Mouse (Mus musculus): ENCODE measurements around the gene Rbm5. TPM values are rescaled to one million over a fixed set of nuclear protein-coding genes. Genes with fewer than 3 reads are reported as not detected.

Rbm5 gene
- total RNA-seq, 2 experiments from 2014 or later = 74.1 to 76.9 TPM

- no peak for DNase-seq
- intact Hi-C loops (cut with DNase I) = loop anchor here (5.0 kb wide), 1 partner anchor 88 kb away; no protein-coding TSS in a partner anchor
Observed at GRCm38 (mm10) chr9:107735356-107736184, 35.2 kb downstream of the Rbm5 start.

GRCm38 (mm10) chr9:107734567-107734971 is 36.2 kb downstream of the Rbm5 start:
- no peak for DNase-seq
- intact Hi-C loops (cut with DNase I) = no loop called here

GRCm38 (mm10) chr9:107729709-107730108 is 41.1 kb downstream of the Rbm5 start:
- no peak for DNase-seq
- intact Hi-C loops (cut with DNase I) = no loop called here

DNA sequence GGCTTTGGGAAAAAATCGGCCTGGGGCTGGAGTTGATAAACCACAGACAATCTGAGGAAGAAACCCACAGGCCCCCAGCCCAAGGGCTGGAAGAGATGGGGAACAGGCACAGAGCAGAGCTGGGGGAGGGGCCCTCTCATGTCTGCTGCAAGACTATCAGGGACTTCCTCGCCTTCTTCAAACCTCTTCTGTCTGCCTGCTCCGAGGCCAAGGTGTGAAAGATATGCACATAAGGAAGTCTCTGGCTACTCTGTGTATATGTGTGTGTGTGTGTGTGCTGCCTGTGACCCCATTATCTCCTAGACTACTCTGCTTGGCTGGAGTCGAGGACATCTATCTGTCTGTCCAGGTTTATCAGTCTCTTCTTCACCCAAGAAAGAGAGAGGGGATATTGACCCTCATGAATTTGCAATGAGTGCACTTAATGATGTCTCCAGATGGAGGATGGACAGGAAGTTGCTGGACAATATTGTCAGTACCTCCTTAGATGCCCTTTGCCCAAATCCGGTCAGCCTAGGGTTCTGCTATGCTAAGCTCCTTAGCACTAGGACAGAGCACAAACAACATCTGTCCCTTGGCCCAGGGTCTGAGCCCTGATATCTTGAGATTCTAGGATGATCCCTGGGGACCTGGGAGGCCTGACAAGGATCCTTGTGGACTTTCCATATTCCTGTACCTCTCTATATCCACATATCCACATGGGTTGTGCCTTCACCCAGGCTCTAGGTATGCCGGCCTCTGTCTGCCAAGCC is 41.7 kb downstream of the Rbm5 start:
- DNase-seq = no peak
- intact Hi-C loops (cut with DNase I) = no loop called here

DNA sequence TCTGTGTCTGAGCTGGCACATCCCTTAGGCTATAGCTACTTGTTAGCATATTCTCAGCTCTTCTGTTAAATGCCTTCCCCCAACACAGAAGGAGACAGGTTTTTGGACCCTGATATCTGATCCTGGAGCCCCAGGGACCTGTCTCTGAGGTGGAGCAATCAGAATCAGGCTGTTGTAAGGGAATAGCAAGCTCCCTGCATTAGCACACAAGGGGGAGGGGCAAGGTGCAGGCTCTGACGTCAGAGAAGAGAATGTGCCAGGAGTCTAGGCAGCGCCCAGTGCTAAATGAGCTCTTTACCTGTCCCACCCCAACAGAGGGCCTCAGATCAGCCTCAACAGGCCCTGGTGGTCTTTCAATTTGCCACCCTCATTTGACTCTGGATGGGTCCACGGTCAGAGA is 43.8 kb downstream of the Rbm5 start:
- no peak for DNase-seq
- intact Hi-C loops (cut with DNase I) = no loop called here

DNA sequence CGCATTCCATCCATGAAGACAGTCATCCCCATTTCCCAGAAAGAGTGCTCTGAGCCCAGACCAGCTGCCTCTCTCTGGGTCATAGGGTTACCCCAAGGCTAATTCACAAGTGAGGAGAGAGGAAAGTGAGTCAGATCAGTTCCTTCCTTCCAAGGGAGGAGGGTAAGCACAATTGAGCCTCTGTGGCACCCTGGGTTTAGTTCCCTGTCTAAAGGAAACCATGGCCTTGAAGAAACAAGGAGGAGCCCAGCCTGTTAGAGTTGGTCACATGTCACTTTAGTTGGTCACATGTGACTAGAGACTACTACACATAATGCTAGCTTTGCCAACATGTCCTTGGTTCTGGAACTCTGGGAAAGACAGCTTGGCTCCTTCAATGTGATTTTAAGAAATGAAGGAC is 46.0 kb downstream of the Rbm5 start:
- intact Hi-C loops (cut with DNase I) = no loop called here
- no peak for DNase-seq

- intact Hi-C loops (cut with DNase I) = no loop called here
Observed at GRCm38 (mm10) chr9:107723794-107724531, 46.8 kb downstream of the Rbm5 start.

DNA sequence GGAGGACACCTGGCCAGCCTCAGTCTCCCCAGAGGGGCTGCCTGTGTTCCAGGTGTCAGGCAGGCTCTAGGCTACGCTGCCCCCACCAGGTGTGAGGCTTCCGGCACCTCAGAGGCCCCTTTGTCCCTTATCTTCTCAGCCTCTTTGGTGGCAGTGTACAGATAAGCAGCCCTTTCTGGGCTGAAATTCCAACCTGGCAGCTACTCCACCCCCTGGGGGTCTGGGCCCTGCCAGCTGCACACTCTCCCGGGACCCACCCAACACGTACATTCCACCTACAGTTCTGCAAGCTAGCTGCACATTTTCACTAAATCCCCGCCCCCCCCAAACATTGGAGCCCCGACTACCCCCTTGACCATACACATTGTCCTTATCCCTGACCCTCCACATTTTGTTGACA is 47.5 kb downstream of the Rbm5 start:
- intact Hi-C loops (cut with DNase I) = no loop called here
- no peak for DNase-seq

More at GRCm38 (mm10) chr9:107723794-107724531, 46.8 kb downstream of the Rbm5 start:
- peak; percentile 46 to 62 for DNase-seq

DNA sequence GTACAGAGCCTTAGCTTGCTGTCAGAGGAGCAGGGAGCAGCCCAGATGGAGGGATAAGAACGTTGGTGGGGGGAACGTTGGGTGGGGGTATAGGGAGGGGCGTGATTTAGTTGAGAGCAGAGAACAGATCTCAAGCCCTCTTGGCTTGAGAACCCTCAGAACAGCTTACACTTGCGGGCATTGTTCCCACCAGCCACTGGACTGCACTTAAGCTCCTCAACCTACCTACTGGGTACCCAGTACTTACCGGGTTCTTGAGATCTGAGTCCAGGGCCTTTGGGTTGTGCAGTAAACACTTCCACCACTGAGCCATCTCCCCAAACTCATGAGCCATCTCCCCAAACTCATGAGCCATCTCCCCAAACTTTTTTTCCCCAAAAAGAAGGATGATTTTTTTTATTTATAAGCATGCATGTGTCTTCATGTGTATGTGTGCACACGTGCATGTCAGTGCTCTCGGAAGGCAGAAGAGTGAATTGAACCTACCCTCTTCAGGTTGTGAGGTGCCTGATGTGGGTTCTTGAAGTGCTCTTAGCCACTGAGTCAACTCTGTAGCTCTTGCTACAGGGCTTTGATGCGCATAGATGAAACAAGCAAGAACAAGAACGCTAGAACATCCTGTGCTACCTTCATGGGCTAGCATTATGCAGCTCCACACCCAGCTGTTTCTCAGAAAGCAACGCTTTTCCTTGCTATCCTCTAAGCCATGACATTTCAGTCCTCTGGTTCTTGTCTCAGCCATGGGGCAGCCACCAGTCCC is 51.8 kb downstream of the Rbm5 start:
- no peak for DNase-seq
- intact Hi-C loops (cut with DNase I) = no loop called here

DNA sequence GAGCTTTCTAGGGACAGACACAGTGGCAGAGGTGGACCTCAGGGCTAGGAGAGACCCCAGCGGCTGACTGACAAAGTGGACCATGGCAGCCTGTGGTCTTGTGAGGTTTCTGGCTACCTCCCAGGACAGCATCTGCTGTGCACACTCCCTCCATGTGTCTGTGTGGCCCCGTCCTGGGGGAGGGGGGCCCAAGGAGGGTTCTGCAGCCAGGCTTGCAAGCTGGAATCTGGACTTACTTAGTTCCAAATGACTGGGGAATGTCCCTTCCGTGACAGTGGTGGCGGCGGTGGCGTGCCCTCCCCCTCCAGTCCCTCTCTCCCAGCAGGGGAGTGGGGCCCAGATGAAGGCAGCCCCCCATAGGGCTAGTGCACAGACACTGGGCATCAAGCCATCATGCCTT is 53.8 kb downstream of the Rbm5 start:
- DNase-seq = no peak
- intact Hi-C loops (cut with DNase I) = no loop called here

DNA sequence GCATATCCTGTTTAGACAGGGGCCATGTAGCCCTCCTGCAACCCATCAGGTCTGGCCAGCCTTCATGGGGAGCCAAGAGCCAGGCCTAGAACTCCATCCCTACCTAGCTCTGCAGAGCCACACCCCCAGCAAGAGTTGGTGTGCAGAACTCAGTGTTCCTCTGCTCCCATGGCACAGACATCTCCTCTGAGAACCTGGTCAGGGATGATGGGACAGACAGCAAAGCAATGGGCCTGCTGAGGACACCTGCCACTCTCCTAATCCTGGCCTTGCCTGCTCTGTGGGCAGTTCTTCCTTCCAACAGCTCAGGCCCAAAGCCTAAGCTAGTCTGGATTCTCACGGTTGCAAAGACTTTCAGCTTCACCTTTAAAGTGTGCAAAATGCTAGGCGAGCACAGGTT is 55.2 kb downstream of the Rbm5 start:
- no peak for DNase-seq
- intact Hi-C loops (cut with DNase I) = no loop called here

GRCm38 (mm10) chr9:107714221-107714952 is 56.4 kb downstream of the Rbm5 start:
- DNase-seq = peak; percentile 43 to 60
- intact Hi-C loops (cut with DNase I) = no loop called here

DNA sequence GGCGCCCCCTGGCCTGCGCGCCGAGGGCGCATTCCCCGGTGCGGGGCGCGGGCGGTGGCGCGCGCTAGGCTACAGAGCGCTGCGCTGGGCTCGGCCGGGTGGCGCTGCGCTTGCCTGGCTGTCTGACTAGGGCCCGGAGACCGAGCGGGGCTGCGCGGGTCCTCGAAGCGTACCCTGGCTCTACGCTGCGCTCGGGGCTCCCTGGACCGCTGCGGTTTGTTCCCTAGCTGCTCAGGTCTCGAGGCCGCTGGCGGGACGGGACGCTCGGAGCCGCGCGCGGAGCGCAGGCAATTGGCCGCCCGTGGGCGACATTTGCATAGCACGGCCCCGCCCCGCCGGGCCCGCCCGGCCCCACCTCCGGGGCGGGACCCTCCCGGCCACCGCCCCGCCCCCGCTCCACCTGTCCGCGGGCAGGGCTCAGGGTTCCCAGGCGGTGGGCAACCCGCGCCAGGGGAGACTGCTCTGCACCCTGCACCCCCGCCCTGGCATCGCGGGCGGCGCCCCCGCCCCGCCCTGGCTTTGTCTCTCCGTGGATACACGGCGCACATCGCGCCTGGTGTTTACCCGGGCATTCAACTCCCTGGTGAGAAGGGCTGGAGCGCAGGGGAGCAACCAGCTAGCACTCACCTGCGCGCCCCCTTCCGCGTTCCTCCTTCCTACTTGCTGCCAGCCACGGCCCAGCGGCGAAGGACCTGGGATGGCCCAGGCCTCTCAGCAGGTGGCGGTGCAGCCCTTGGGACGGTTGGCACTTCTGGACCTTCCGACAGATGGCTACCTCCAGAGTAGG is 60.9 kb downstream of the Rbm5 start, which contains the start of gene Sema3f:
Sema3f (minus strand) TSS at position 779 of the 787 bp plus-strand sequence.
- intact Hi-C loops (cut with DNase I) = loop anchor here (1.0 kb wide), 1 partner anchor 28 kb away; no protein-coding TSS in a partner anchor
- peak; percentile 80 to 87 for DNase-seq

DNA sequence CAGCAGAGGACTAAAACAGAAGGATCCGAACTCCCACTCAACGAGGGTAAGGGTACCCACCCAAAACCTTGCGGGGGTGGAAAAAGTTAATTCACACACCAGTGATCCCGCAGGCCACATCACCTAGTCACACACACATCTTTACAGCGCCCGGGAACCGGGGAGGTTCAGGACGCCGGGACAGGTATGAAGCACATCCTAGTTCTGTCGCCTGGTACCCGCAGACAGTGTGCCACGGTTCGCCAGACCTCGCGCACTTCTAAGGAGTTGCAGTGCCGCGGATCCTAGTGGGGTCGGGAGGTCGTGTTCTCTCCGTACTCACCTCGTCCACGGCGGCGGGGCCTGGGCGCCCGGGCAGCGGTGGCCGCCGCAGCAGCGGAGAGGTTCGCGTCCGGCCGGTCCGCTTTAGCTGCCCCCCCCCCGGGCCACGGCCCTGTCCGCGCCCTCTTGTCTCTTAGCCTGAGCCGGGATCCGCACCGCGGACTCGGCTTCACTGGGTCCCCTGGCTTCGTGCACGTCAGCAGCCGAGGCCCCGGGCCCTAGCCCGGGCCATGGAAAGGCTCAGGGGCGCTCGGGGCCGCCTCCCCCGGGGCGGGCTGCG is 61.6 kb downstream of the Rbm5 start:
- intact Hi-C loops (cut with DNase I) = no loop called here
- DNase-seq = peak in 1 of 2 experiments; percentile 34

DNA sequence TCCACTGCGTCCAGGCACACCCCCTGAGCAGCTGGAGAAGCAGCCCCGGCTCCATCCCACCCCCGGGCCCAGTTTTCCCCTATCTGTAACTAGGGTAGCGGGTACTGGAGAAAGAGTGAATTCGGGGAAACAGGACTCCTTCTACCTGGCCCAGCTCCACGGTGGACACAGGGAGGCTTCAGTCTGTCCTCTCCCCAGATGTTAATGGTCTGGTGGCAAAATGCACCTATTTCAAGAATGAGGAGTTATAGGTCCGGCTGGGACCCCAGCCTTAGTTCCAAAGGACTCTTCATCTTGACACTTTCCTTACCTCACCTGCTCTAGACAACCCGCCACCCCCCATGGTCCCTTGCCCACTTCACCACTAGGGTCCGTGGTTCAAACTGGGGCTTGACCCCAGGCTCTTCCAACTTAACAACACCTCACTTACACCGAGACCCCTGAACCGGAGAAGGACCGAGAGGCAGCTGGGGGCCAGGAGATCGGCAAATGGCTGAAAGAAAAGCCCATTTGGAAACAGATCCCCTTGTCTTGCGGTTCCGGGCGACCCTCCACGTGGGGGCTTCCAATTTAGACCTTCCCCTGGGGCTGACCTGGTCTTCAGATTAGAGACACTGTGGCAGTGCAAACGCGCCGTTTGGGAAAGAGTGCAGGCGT is 62.2 kb downstream of the Rbm5 start:
- no peak for DNase-seq
- intact Hi-C loops (cut with DNase I) = no loop called here

DNA sequence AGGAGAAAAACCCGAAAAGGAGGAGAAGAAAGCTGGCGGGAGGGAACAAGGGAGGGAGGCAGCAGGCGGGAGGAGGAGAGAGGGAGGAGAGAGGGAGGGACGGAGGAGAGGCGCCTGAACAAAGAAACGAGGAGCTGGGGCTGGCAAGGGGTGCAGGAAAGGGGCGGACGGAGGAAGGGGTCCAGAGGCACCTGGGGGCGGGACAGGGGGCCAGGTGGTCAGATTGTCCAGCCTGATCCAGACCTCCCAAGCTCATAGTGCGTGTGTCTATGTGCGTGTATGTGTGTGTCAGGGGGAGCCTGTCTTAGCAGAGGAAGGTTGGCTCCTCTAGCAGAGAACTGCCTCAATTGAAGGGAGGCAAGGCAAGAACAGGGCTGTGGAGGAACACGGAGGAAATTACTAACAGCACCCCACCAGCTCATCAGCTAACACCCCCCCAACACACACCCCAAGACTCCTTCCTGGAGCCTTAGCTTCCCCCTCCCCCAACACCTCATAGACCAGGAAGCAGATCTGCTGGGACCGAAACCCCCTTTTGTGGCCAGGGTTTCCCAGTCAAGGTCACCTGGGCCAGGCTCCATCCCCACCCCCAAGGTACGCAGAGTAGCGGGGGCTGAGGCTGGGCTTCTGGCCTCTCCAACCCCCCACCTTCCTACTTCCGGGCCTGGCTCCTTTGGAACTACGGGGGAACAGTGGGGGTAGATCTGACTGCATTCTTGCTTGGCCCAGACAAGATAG is 62.9 kb downstream of the Rbm5 start:
- no peak for DNase-seq
- intact Hi-C loops (cut with DNase I) = no loop called here

DNA sequence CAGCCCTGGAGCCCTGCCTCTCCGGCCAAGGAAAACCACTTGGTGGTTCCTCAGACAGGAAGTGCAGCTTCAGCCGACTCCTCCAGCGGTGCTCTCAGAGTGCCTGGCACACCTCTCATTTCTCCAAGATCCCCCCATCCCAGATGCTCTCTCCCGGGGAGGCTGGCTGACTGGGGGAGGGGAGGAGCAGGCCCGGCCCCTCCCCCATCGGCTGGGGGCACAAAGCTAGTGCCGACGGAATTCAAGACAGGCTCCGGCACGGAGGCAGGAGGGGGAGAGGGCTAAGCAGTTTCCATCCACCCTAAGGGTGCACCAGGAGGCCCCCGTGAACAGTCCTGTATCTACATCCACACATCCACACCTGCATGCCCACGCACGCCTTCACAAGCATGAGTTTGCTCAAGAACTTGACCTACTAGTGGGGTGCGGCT is 64.0 kb downstream of the Rbm5 start:
- intact Hi-C loops (cut with DNase I) = no loop called here
- no peak for DNase-seq
